Mouse (Mus musculus) intestine, embryonic 15.5 days (tissue): ENCODE results near the gene Scrn2. TPM values are rescaled to one million over a fixed set of nuclear protein-coding genes. Genes with fewer than 3 reads are reported as not detected.

Experiments
- polyA plus RNA-seq: library from polyadenylated mRNA; unstranded; fragments of >200 nt; fragmentation: Nextera tagmentation; extraction: Ambion mirVana; gene quantifications from 2 replicates; pipeline ENCODE4 v1.2.1, GENCODE M21; 2015

The Scrn2 gene
- polyA plus RNA-seq, 1 experiment from 2014 or later, result 18.1 TPM

Other genes starting within 250 kb of the Scrn2 start
- 92.8 and 101 TPM in 2 replicates for gene Cbx1, start 240.8 kb upstream of the Scrn2 start, polyA plus RNA-seq
- 50.4 and 52.6 TPM in 2 replicates for gene Nfe2l1, start 200.0 kb upstream of the Scrn2 start, polyA plus RNA-seq
- 93.5 and 94.6 TPM in 2 replicates for gene Copz2, start 180.1 kb upstream of the Scrn2 start, polyA plus RNA-seq
- 64.2 and 66.7 TPM in 2 replicates for gene Cdk5rap3, start 113.4 kb upstream of the Scrn2 start, polyA plus RNA-seq
- 84.7 and 86.9 TPM in 2 replicates for gene Prr15l, start 101.8 kb upstream of the Scrn2 start, polyA plus RNA-seq
- 81.9 and 92.8 TPM in 2 replicates for gene Pnpo, start 86.0 kb upstream of the Scrn2 start, polyA plus RNA-seq
- 13.3 and 15.1 TPM in 2 replicates for gene Sp2, start 47.0 kb upstream of the Scrn2 start, polyA plus RNA-seq
- gene Sp6, start 16.5 kb upstream of the Scrn2 start, polyA plus RNA-seq, result 0.29 and 0.30 TPM in 2 replicates
- 0.40 and 0.45 TPM in 2 replicates for gene Lrrc46, start 11.5 kb downstream of the Scrn2 start, polyA plus RNA-seq
- gene Mrpl10, start 11.6 kb downstream of the Scrn2 start, polyA plus RNA-seq, result 86.9 and 88.7 TPM in 2 replicates
- gene Osbpl7, start 20.7 kb downstream of the Scrn2 start, polyA plus RNA-seq, result 9.1 and 11.1 TPM in 2 replicates
- gene Tbx21, start 85.4 kb downstream of the Scrn2 start, polyA plus RNA-seq, result 0.24 and 0.25 TPM in 2 replicates
- gene Tbkbp1, start 121.6 kb downstream of the Scrn2 start, polyA plus RNA-seq, result 3.8 and 4.2 TPM in 2 replicates
- 49.2 and 49.4 TPM in 2 replicates for gene Kpnb1, start 157.9 kb downstream of the Scrn2 start, polyA plus RNA-seq